Mouse (Mus musculus) gastrocnemius, postnatal 4 days (tissue): ENCODE data around the gene Celsr2. TPM values are rescaled to one million over a fixed set of nuclear protein-coding genes. Genes with fewer than 3 reads are reported as not detected.

Source experiments
- DNase-seq, 2 experiments: peaks; one replicate each; pipeline ENCODE4 v3.0.0; 2021 to 2022; ENCODE audit warnings: low spot score in 2 of 2, mixed read lengths in 2 of 2
- total RNA-seq, 2 experiments: library from RNA; stranded (reverse); gene quantifications; 2 replicates each; pipeline ENCODE4 v1.2.3; 2021

Celsr2 gene
- total RNA-seq, 2 experiments from 2014 or later, result 3.0 to 5.9 TPM

- no peak for DNase-seq
Observed at GRCm38 (mm10) chr3:108381945-108382875, 33.1 kb downstream of the Celsr2 start.

- DNase-seq, result no peak
Observed at GRCm38 (mm10) chr3:108380695-108381094, 34.7 kb downstream of the Celsr2 start.

- DNase-seq, result no peak
Observed at GRCm38 (mm10) chr3:108378875-108379663, 36.3 kb downstream of the Celsr2 start.

GRCm38 (mm10) chr3:108372691-108373090 is 42.7 kb downstream of the Celsr2 start:
- DNase-seq, result no peak

- no peak for DNase-seq
Observed at GRCm38 (mm10) chr3:108372274-108372673, 43.1 kb downstream of the Celsr2 start.

GRCm38 (mm10) chr3:108368721-108369120 is 46.6 kb downstream of the Celsr2 start:
- DNase-seq, result no peak

GRCm38 (mm10) chr3:108367828-108368227 is 47.5 kb downstream of the Celsr2 start:
- no peak for DNase-seq

- no peak for DNase-seq
Observed at GRCm38 (mm10) chr3:108367173-108367572, 48.2 kb downstream of the Celsr2 start.

GRCm38 (mm10) chr3:108364270-108364995 is 50.9 kb downstream of the Celsr2 start, which contains the start of gene Mybphl:
Mybphl (plus strand) TSS chr3:108364911.
- no peak for DNase-seq

GRCm38 (mm10) chr3:108363626-108364025 is 51.7 kb downstream of the Celsr2 start:
- DNase-seq, result no peak

GRCm38 (mm10) chr3:108360894-108361293 is 54.5 kb downstream of the Celsr2 start:
- no peak for DNase-seq

- DNase-seq, result no peak
Observed at GRCm38 (mm10) chr3:108358445-108358844, 56.9 kb downstream of the Celsr2 start.

GRCm38 (mm10) chr3:108357051-108357450 is 58.3 kb downstream of the Celsr2 start:
- no peak for DNase-seq

GRCm38 (mm10) chr3:108355245-108355644 is 60.1 kb downstream of the Celsr2 start:
- no peak for DNase-seq

- DNase-seq, result no peak
Observed at GRCm38 (mm10) chr3:108348376-108348775, 67.0 kb downstream of the Celsr2 start.

GRCm38 (mm10) chr3:108345855-108346254 is 69.5 kb downstream of the Celsr2 start:
- DNase-seq, result no peak

- DNase-seq, result no peak
Observed at GRCm38 (mm10) chr3:108342185-108342584, 73.2 kb downstream of the Celsr2 start.

- DNase-seq, result no peak
Observed at GRCm38 (mm10) chr3:108341040-108341439, 74.3 kb downstream of the Celsr2 start.
